Mouse (Mus musculus) embryonic facial prominence, embryonic 10.5 days (tissue): ENCODE measurements around the gene Aunip. TPM values are rescaled to one million over a fixed set of nuclear protein-coding genes. Genes with fewer than 3 reads are reported as not detected.

Experiments
- DNase-seq: peaks from one replicate; pipeline ENCODE4 v3.0.0-alpha.2; 2017; ENCODE audit warnings: low spot score
- H3K27ac ChIP-seq: fragments of 300-500 bp; sonication (generic); replicated peaks from 2 replicates; pipeline ENCODE4 v1.5.1; 2016; ENCODE audit warnings: mild to moderate bottlenecking
- H3K27me3 ChIP-seq: fragments of 300-500 bp; sonication (generic); replicated peaks from 2 replicates; pipeline ENCODE4 v1.6.1; 2016; ENCODE audit warnings: low read depth, mild to moderate bottlenecking; ENCODE audit not compliant: poor library complexity, severe bottlenecking
- H3K36me3 ChIP-seq: fragments of 300-500 bp; sonication (generic); replicated peaks from 2 replicates; pipeline ENCODE4 v1.6.1; 2016; ENCODE audit warnings: mild to moderate bottlenecking, moderate library complexity
- H3K4me1 ChIP-seq: fragments of 300-500 bp; sonication (generic); 2 replicates; pipeline ENCODE4 v1.6.1; 2016
- H3K4me3 ChIP-seq: fragments of 300-500 bp; sonication (generic); 2 replicates; pipeline ENCODE4 v1.5.1; 2016; ENCODE audit warnings: mild to moderate bottlenecking, moderate library complexity
- H3K9me3 ChIP-seq: fragments of 300-500 bp; sonication (generic); 2 replicates; pipeline ENCODE4 v1.6.1; 2016; ENCODE audit warnings: mild to moderate bottlenecking
- WGBS: fragments of 180-500 bp; shearing (Covaris S2); methylation state at CpG from one replicate; pipeline ENCODE4 v1.1.7; 2016; 5-methylcytosine and 5-hydroxymethylcytosine counted together
- polyA plus RNA-seq: library from polyadenylated mRNA; unstranded; fragments of >200 nt; fragmentation: Nextera tagmentation; extraction: Ambion mirVana; gene quantifications from 2 replicates; pipeline ENCODE4 v1.2.1, GENCODE M21; 2016

The Aunip gene
- polyA plus RNA-seq: 28.2 and 28.6 TPM in 2 replicates

- Histone ChIP-seq H3K9me3 (no peaks in the 10 kb centered on the region), H3K4me3 (peak within 1 kb of the TSS; percentile 70), H3K27ac (peak within 1 kb of the TSS; percentile 91), H3K27me3 (no peaks in the 10 kb centered on the region), H3K4me1 (peaks cover 35% of the 10 kb centered on the region), H3K36me3 (peaks cover 18% of the 10 kb centered on the region)
- WGBS: under 1% methylated on average over 42 of the region's 42 CpGs
- DNase-seq: peak; percentile 96
Measured at GRCm38 (mm10) chr4:134510845-134511411, at the start of gene Aunip. Gene Aunip (plus strand): TSS chr4:134510999.

- no peak for DNase-seq
- Histone ChIP-seq H3K4me3 (no peak overlapping the region), H3K27ac (no peak overlapping the region), H3K9me3 (no peaks in the 10 kb centered on the region), H3K36me3 (no peaks in the 10 kb centered on the region), H3K27me3 (peaks cover 16% of the 10 kb centered on the region), H3K4me1 (peaks cover 13% of the 10 kb centered on the region)
- 79% methylated on average over 5 of the region's 5 CpGs for WGBS
Measured at GRCm38 (mm10) chr4:134461252-134461651, 49.5 kb upstream of the Aunip start.

DNA sequence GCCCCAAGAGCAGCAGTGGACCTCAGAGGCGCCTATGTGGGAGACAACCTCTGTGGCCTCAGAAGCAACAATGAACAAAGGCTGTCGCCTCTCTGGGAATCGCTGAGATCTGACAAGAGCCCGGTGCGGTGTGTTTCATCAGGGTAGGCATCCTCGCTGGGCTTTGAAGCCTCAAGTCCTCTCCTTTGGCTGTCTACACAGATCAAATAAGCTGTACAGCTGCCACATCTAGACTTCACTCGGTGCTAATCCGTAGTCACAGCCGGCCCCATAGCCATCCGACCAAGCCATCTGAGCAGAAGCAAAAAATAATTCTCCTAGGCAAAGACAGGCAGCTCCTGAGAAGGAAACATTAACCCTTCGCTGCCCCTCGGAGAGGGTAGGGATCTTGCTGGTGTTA, 45.0 kb upstream of the Aunip start:
- H3K36me3 ChIP-seq: peaks cover 5% of the 10 kb centered on the region
- 0 out of 2 replicates have a peak overlapping the region, but pooled peaks have one; percentile 13 for H3K4me3 ChIP-seq
- H3K4me1 ChIP-seq: peaks cover 37% of the 10 kb centered on the region
- no peak for DNase-seq
- H3K27ac ChIP-seq: peak overlapping the region; percentile 54
- H3K9me3 ChIP-seq: no peaks in the 10 kb centered on the region
- WGBS: 41% methylated on average over 12 of the region's 12 CpGs
- H3K27me3 ChIP-seq: peaks cover 23% of the 10 kb centered on the region

DNA sequence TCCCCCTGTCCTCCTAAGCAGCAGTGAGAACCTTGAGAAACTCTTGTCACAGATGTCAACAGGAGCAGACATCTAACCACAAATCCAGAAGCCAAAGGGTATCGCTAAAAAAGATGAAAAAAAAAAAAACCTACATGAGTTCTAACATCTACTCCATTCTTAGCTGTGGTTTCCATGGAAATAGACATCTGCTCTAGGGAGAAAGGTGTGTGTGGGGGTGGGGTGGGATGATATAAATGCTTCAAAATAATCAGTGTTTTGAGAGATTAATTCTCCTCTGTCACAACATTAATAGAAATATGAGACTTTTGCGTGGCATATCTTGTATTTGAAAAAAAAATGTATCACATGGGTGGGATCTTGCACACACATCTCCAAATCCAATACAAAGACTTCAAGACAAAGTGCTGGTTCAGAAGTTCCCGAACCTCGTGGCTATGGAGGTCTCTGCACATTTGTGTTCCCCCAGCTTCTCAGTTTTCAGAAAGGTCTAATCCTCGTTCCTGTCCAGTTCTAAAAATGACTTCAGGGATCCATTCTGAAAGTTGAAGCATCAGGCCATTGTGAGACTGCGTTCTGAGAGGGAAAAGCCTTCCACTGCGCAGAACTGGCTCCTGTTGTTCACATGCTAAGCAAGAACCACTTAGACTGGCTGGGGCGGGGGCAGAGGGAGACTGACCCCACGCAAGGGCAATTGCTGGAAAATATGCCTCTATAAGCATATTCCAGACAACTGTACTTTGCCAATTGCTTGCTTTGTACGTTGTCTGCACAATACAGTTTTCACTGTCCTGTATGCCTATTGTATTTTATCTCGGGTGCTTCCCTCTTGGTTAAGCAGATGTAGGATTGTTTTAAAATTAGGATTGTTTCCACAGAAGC, 44.2 kb upstream of the Aunip start:
- DNase-seq: no peak
- H3K36me3 ChIP-seq: peaks cover 13% of the 10 kb centered on the region
- 68% methylated on average over 11 of the region's 11 CpGs for WGBS
- H3K4me1 ChIP-seq: peaks cover 39% of the 10 kb centered on the region
- peak overlapping the region; percentile 99 for H3K27ac ChIP-seq
- peaks cover 23% of the 10 kb centered on the region for H3K27me3 ChIP-seq
- peak overlapping the region; percentile 99 for H3K4me3 ChIP-seq
- H3K9me3 ChIP-seq: no peaks in the 10 kb centered on the region

DNA sequence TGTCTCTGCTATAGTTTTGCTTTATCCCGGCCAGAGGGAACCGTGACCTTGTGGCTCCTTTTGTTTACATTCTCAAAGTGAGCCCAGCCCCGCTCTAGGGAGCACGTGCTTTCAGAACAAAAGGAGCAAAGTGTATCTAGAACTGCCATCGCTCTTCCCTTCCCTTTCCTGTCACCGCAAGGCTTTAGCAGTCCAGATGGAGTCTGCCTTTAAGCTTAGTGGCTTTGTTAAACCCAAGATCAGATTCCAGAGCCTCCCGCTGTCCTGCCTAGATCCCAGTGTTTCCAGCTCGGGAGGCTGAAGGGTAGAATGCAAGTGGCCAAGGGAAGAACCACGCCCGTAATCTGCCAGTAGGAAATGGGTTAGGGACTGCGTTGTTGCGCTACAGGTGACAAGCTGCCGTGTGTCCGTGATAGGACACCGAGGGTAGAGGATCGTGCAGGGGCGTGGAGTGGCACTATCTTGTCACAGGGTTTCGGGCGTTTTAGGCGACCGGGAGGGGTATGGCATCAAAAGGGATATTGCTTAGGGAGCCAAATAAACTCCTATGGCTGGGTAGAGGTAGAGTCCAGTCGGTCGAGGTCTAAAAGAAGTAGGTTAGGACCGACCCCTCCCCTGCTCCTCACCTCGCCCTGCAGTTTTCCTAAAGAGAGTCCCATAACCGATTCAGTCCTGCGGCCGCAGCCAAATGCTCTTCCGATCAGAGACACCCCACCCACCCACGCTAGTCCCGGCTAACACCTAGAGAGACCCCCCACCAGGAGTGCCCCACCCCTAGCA, 43.2 kb upstream of the Aunip start:
- H3K4me3 ChIP-seq: peak overlapping the region; percentile 99
- peaks cover 23% of the 10 kb centered on the region for H3K27me3 ChIP-seq
- H3K9me3 ChIP-seq: no peaks in the 10 kb centered on the region
- peak overlapping the region; percentile 99 for H3K27ac ChIP-seq
- under 1% methylated on average over 31 of the region's 31 CpGs for WGBS
- H3K4me1 ChIP-seq: peaks cover 39% of the 10 kb centered on the region
- DNase-seq: peak; percentile 57
- H3K36me3 ChIP-seq: peaks cover 23% of the 10 kb centered on the region

DNA sequence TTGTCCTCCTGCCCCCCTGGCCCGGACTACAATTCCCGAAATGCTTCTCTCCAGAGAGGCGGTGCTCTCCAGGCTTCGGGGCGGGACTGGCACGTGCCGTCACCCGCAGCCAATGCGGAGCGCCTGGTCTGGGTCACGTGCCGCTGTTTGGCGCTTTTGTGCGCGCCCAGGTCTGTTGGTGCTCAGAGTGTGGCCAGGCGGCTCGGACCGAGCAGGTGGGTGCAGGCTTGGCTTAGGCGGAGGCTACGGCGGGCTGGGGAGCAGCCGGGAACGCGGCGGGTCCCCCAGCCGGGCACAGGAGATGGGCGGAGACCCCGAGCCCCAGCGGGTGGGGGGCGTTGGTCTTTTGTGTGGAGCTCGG, 42.6 kb upstream of the Aunip start, which contains the start of gene Stmn1:
Stmn1 (plus strand) TSS at position 106 of the 361 bp plus-strand sequence.
- peaks cover 23% of the 10 kb centered on the region for H3K27me3 ChIP-seq
- peak within 1 kb of the TSS; percentile 99 for H3K4me3 ChIP-seq
- H3K4me1 ChIP-seq: peaks cover 39% of the 10 kb centered on the region
- WGBS: under 1% methylated on average over 31 of the region's 31 CpGs
- peak; percentile 97 for DNase-seq
- H3K36me3 ChIP-seq: peaks cover 29% of the 10 kb centered on the region
- no peaks in the 10 kb centered on the region for H3K9me3 ChIP-seq
- peak within 1 kb of the TSS; percentile 99 for H3K27ac ChIP-seq

GRCm38 (mm10) chr4:134468578-134469266, 42.1 kb upstream of the Aunip start:
- Histone ChIP-seq H3K9me3 (no peaks in the 10 kb centered on the region), H3K27ac (peak overlapping the region; percentile 99), H3K36me3 (peaks cover 31% of the 10 kb centered on the region), H3K27me3 (peaks cover 23% of the 10 kb centered on the region), H3K4me3 (peak overlapping the region; percentile 99), H3K4me1 (peaks cover 39% of the 10 kb centered on the region)
- DNase-seq: peak; percentile 97
- WGBS: under 1% methylated on average over 68 of the region's 68 CpGs

DNA sequence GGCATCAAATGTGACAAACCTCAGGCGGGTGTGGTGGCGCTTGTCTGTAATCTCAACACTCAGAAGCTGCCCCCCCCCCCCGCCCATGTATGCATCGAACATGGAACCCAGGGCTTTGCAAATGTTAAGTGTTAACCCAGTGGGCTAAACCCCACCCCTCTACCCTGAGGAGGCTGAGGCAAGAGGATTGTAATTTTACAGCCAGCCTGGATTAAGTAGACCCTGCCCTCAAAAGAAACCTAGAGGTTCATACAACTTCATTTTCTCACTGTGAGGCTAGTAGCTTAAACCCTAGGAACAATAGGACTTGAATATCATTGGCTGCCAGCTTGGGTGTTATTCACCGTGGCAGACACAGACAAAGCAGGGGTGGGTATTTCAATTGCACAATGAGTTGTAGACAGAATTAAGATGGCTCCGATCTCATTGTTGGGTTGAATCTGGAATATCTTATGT, 41.4 kb upstream of the Aunip start:
- H3K27ac ChIP-seq: peak overlapping the region; percentile 99
- peak; percentile 37 for DNase-seq
- H3K9me3 ChIP-seq: no peaks in the 10 kb centered on the region
- peaks cover 39% of the 10 kb centered on the region for H3K4me1 ChIP-seq
- 27% methylated on average over 6 of the region's 6 CpGs for WGBS
- peaks cover 37% of the 10 kb centered on the region for H3K36me3 ChIP-seq
- H3K27me3 ChIP-seq: peaks cover 23% of the 10 kb centered on the region
- peak overlapping the region; percentile 99 for H3K4me3 ChIP-seq

DNA sequence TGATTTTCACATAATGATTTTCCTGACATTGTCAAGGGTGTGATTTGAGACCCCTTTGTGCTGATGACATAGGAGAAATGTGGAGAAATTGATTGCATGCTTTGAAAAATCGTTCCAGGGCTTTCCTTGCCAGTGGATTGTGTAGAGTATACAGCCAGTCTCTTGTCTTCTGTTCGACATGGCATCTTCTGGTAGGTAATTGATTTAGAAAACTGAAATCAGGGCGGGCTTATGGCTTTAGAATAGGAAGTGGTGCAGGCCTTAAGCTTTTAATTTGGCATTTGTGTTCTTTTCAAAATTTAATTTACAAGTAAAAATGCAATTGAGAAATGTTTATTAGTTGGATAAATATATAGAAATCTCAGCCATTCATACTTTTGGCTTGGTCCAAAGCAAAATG, 40.8 kb upstream of the Aunip start:
- no peaks in the 10 kb centered on the region for H3K9me3 ChIP-seq
- peaks cover 39% of the 10 kb centered on the region for H3K4me1 ChIP-seq
- H3K27ac ChIP-seq: peak overlapping the region; percentile 99
- peak overlapping the region; percentile 99 for H3K4me3 ChIP-seq
- 80% methylated on average over 3 of the region's 3 CpGs for WGBS
- peaks cover 44% of the 10 kb centered on the region for H3K36me3 ChIP-seq
- no peak for DNase-seq
- peaks cover 20% of the 10 kb centered on the region for H3K27me3 ChIP-seq

DNA sequence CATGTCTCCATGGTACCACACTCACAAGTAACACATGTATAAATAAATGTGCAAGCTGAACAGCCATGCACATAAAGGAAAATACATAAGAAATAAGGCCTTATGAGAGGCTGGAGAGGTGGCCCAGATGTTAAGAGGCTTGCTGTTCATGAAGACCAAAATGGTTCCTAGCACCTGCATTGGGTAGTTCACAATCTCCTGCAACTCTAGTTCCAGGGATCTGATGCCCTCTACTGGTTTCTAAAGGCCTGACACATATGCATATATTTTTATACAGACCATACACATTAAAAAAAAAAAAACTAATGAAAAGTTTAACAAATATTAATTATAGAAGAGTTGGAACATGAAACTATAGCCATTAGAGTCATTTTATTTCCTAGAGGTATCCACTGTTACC, 39.3 kb upstream of the Aunip start:
- H3K27me3 ChIP-seq: peaks cover 6% of the 10 kb centered on the region; the same call in 1 of the 2 replicates
- H3K36me3 ChIP-seq: peaks cover 58% of the 10 kb centered on the region
- H3K9me3 ChIP-seq: no peaks in the 10 kb centered on the region
- DNase-seq: no peak
- peaks cover 30% of the 10 kb centered on the region for H3K4me1 ChIP-seq
- H3K27ac ChIP-seq: no peak overlapping the region
- peak overlapping the region; percentile 99; the same call in 1 of the 2 replicates for H3K4me3 ChIP-seq

- H3K4me3 ChIP-seq: no peak overlapping the region
- H3K27ac ChIP-seq: no peak overlapping the region
- H3K4me1 ChIP-seq: peaks cover 15% of the 10 kb centered on the region
- 62% methylated on average over 4 of the region's 4 CpGs for WGBS
- no peaks in the 10 kb centered on the region for H3K27me3 ChIP-seq
- DNase-seq: no peak
- no peaks in the 10 kb centered on the region for H3K9me3 ChIP-seq
- peaks cover 67% of the 10 kb centered on the region for H3K36me3 ChIP-seq
Measured at GRCm38 (mm10) chr4:134473764-134474163, 37.0 kb upstream of the Aunip start.

- no peaks in the 10 kb centered on the region for H3K9me3 ChIP-seq
- peaks cover 14% of the 10 kb centered on the region for H3K4me1 ChIP-seq
- no peak overlapping the region for H3K27ac ChIP-seq
- no peak for DNase-seq
- H3K4me3 ChIP-seq: no peak overlapping the region
- H3K27me3 ChIP-seq: no peaks in the 10 kb centered on the region
- WGBS: 59% methylated on average over 8 of the region's 8 CpGs
- peaks cover 67% of the 10 kb centered on the region for H3K36me3 ChIP-seq
Measured at GRCm38 (mm10) chr4:134474240-134474639, 36.6 kb upstream of the Aunip start.
